Mouse (Mus musculus) right cerebral cortex, postnatal 14 days (tissue): Measurements from ENCODE around the gene Gmppa.

Experiments
- DNase-seq: peaks from one replicate; pipeline ENCODE4 v3.0.0; 2022

Gmppa gene

DNA sequence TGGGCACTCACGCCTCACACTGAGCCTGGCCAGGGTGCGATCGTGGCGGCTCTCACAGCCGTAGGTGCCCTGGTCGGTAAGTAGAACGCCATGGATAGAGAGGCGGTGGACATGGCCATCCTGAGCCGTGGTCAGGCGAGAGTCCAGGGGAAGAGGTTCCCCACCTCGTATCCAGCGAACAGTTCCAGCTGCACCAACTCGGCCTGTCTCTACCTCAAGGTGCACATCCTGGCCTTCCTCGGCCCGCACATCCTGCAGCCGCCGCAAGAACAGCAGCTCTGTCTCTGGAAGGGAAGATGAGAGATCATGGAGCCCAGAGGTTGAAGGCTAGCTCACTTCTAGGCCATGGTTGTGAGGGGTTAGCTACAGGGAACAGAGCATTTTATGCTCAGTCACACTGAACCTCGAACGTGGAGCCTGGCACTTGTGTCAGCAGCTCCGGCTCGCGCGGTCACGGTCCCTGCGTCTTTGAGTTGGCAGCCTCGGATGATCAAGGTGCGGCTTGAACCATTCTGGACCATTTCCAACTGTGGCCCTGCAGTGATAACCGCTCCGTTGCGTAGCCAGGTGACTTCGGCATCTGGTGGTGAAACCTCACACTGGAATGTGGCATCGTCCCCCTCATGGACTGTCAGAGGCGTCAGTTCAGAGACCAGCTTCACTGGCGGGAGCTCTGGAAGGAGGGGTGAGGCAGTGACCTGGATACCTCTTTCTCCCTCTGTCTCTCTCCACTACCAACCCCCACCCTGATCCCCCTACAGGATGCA is 55.2 kb downstream of the Gmppa start:
- no peak for DNase-seq

DNA sequence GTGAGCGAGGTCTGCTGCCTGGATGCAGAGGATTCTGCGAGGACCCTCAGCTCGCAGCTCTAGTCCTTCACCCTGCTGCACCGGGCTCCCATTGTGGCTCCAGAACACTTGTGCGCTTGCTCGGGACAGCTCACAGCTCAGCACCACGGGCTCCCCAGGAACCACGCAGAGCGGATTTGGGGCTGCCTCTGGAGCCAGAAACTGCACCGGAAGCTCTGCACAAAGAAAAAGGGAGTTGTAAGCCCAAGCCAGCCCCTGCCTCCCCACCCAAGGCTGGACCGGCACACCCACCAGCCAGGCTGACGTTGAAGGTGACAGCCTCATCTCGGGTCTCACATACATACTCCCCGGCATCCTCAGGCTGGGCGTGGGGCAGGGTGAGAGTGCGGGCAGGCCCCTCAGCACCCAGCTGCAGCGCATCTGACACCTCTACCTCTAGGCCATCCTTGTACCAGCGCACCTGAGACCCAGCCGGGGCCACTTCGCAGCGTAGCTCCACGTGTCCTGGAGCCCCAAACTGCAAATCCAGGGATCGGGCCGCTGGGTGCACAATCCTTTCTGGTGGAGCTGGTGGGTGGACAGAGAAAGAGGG is 56.9 kb downstream of the Gmppa start:
- no peak for DNase-seq
